Mouse (Mus musculus) erythroid progenitor cell, adult 5-6 weeks (primary cell): ENCODE measurements at regions not wholly inside any gene's neighbourhood (a gene's known extent, or its start where the extent isn't known, plus 50 kb on each side); places are given as distances from the start of the nearest gene placed in this dataset.

Experiments used
- ATAC-seq: replicated peaks from 2 replicates; pipeline ENCODE4 v1.8.0; 2016; ENCODE audit warnings: moderate number of reproducible peaks, mild to moderate bottlenecking, moderate TSS enrichment, inconsistent platforms; ENCODE audit not compliant: poor library complexity, low FRiP score, severe bottlenecking

DNA sequence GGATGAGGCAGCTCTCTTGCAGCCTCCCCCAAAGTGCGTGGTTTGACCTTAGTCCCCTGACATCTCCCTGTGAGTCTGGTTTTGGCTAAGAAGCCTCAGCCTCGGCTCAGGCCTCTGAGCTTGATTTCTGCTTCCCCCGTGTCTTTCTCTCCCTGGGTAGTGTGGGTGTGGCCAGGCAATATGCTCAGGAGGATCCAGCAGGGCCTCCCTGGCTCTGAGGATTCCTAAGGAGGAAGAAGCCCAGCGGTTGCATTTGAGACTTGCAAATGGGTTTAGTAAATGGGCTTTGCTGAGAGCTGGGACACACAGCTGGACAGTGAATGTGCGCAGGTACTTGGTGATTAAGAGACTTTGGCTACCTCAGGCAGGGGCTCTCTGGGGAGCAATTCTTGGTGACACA is 238.0 kb upstream of the 4931429L15Rik start:
- ATAC-seq: no peak

DNA sequence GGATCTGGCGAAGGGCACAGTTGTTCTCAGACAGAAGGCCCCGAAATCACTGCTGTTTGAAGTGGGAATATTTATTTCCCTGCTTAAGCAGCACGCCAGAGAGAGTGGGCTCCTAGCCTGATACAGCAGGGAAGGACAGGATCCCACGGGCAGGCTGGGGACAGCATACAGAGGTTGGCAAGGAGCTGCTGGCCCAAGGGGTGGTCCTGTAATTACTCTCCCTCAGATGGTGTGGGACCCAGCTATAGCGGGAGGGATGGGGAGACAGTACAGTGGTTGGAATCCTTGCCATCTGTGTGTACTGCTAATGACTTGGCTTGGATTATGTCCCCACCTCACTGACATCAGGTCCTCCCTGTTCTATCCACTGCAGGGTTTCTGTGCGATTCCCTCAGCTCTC is 235.4 kb upstream of the 4931429L15Rik start:
- ATAC-seq: no peak

DNA sequence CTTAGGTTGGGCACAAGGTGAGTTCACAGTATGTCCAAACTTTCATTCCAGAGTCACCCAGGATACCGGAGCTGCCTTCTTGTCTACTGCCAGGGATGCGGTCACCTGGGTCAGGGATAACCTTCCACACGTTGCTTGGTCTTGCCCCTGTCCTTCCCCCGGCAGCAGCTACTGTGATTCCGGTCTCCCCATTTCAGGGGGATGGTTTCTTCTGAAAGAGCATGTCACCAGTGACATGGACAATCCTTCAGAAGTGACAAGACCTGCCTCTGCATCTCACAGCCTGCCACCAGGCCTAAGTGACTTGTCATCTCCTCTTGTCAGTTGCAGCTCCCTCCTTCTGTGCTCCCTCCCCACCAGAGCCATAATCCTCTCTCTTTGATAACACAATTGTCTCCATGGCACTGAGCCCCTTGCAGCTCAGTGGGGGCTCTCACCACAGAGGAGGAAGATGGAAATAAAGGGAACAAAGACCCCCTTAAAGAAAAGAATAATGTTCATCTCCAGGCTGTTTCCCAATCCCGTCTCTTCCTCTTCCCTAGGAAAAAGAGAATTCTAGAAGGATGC is 234.9 kb upstream of the 4931429L15Rik start:
- no peak for ATAC-seq

DNA sequence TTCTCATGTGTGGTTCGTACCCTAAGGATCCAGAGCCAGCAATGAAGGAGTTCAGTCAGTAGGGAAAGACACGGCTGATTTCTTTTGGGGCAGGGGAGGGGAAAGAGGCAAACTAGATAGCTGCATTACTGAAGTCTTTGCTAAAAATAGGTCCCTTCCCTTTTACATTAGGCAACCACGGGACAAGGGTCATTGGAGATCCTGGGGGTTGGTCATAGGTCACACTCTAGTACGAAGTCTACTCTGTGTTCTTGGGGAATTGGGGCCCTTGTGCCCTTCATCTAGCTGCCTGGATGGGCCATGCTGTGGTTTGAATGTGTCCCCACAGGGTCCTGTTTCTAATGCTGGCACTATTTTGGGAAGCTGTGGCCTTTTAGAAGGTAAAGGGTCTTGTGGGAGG is 229.6 kb upstream of the 4931429L15Rik start:
- no peak for ATAC-seq

DNA sequence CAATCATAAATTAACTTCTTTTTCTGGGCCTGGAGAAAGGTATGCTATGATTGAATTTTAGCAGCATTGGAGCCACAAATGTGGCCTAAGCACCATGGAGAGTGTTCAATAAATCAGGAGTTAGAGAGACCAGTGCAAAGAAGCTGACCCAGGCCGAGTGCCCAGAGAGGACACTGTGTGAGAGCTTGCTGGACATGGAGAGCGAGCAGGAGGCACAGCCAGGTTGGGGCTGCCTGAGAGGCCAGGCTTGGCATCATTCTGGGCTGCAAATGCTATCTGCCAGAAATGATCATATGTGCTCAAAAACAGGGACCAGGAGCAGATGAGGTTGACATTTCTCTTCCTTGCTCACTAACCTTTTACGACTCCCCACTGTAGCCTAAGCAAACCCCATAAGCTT is 224.5 kb upstream of the 4931429L15Rik start:
- ATAC-seq: no peak

DNA sequence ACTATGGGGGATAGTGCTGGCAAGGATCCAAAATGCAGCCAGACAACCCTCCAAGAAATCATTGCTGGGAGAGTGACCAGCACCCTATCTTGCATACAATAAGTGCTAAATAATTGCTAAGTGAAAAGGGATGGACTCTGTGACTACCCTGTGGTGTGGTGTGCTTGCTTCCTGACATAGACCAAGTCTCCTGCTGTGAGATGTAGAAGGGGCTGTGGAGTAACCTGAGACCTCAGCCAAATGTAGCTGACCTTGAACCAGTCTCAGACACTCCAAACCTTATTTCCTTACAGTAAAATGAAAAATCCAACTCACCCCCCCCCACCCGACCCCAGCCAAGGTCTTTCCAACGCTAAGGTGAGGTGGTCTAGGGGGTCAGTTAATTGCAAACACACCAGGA is 221.2 kb upstream of the 4931429L15Rik start:
- ATAC-seq: no peak

DNA sequence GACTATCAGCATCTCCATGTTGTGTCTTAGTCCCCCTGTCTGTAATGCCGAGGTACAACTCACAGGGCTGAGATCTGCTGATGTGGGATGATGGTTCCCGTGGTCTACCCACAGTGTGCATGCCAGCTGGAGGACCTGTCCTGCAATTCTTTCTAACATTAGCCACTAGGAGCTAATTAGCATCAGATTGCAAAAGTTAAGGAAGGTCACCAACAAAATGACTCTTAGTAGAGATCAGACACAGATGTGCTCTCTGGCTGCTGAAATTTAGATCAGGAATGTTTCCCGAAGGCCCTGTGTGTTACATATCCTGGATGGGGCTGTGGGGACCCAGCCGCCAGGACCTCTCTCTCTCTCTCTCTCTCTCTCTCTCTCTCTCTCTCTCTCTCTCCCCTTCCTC is 218.8 kb upstream of the 4931429L15Rik start:
- no peak for ATAC-seq

DNA sequence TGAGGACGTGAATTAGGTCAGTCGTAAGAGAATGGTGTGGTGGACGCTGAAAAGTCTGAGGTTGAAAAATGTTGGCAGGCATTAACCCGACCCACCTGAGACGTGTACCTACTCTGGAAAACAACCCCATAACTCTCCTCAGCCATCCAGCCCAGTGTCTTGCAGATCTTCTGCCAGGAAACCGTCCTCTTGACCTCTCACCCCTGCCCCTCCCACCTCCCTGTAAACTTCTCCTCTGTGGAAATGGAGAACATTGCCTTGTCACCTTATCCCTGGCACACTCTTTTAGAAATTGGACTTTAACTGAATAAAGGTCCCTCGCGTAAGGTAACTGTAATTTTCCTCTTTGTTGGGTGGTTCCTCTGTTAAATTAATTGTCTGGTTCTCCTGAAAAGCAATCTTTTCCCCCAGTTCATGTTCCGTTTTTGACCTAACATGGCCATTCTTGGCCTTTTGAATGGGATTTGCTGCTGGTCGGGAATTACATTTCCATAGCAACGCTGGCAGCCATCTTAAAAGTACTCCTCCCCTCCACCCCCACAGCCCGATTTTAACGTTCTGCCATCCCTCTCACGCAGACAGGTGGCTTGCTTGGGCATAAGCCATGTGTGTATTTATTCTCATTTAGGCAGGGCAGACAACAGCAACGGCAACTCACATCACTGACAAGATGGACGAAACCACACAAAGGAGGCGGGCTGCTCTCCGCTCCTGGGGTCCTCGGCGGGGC is 196.8 kb upstream of the 4931429L15Rik start:
- no peak for ATAC-seq

DNA sequence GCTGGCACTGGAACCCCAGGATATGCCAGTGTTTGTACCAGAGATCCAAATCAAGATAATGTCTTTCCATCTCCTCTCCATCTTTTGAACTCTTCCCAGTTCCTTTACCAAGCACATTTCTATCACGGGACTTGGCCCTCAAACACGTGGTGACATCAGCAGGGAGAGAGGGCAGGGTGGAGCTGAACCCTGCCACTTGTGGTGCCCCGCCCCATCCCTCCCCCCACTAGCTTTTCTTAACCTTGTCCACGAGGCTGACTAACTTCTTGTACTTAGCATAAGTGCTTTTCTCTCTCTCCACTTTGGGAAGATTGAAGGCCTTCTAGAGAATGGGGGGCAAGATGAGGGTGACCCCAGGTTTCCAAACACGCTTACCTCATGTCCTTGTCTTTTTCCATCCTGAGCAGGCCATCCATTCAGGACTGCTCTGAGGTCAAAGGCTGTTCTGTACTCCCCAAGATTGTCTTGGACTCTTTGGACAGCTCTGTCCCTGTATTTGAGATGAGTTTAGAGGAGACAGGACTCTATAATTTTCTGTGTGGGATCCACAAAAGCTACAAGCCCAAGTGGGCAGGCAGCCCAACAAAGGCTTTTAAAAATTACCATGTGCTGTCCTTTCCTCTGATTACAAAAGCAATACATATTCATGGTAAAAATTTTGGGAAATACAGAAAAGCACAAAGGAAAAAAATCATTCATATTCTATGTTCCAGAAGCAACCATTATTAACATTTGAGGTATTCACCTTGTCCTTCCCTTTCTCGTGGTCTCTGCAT is 192.7 kb upstream of the 4931429L15Rik start:
- no peak for ATAC-seq

DNA sequence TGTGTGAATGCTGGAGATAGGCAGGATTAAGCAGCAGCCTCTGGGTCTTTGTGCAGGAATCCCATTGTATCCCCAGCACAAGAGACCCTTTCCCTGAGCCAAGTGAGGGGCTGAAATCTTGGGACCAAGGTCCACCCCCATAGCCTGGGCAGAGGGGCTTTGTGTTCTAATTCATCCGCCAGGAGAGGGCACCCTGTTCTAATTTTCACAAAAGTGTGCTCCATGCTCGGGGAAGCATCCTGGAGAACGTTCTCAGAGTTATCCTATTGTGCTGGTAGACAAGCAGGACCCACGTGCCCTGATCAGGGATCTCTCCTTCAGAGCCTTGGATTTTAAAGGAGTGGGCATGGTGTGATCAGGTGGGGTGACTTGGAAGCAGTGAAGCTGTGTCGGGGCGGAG is 191.5 kb upstream of the 4931429L15Rik start:
- ATAC-seq: no peak

DNA sequence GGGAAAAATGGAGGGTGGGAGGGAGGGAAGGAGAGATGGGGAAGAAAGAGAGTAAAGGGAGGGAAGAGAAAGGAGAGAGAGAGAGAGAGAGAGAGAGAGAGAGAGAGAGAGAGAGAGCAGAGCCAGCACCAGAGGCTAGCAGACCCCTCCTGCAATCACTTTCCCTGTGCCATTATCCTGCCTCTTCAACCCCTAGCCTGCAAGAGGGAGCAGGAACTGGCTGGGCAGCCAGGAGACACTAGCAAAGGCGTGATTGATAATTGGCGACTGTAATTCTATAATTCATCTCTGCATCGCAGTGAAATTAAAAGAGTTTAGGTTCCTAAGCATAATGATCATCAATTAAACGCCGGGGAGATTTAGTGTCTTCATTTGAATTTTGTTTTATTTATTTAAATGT is 190.1 kb upstream of the 4931429L15Rik start:
- no peak for ATAC-seq

DNA sequence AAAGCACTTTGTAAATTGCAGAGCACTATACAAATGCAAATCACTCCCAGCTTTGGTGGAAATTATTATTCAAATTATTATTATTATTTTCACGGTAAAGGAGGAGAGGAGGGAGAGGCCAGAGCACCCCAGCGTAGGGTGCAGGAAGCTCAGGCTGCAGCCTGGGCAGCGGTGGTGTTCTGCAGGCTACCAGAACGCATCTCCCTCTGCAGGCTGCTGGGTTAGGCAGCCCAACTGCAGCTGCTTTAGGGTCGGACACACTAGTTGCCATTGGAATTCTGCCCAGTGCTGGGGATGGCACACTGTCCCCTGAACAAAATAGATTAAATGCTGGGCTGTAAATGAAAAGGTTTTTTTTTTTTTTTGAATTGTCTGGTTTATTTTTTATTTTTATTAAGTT is 189.7 kb upstream of the 4931429L15Rik start:
- ATAC-seq: no peak

DNA sequence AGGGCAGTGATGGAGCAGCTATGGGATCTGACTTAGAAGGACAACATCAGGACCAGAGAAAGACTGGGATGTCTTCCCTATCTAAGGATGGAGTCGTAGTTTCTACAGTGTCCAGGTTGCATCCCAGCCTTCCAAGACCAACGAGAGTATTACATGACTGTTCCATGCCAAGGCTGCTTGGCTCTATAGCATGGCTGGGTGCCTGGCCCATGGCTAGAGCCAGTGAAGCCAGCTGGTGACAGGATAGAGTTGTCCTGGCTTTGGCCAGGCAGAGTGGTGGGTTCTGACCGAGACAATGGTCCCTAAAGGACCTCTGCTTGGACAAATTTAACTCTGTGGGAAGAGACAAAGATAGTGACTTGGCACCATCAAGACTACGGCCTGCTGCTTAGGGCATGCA is 187.2 kb upstream of the 4931429L15Rik start:
- ATAC-seq: no peak

DNA sequence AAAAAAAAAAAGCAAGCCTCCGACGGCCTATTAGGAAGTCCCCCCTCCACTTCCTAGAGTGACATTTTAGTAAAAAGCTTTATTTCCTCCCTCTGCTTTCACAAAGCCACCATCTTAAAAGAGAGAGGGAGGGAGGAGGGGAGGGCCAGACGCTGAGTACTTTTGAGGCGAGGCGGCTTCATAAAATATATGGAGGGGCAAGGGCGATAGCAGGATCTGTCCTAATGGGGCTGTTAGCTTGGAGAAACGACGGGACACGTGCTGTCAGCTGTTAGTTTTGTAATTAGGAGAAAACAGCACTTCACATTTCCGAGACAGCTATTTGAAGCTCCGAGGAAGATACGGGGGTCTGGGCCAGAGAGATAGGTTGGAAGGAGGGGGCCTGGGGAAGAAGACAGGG is 184.8 kb upstream of the 4931429L15Rik start:
- ATAC-seq: no peak

DNA sequence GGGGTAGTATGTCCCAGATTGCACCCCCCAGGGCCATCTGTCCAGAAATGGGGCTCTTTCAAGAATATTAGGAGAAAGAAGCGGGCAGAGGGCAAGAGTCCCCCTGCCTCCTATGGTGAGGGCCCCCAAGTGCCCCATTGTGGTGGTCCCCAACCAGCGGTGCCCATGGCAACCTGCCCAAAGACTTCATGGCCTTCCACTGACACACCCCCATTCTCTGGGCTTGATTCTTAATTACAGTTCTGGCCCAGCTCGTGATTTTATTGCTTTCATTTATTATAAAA is 184.3 kb upstream of the 4931429L15Rik start:
- no peak for ATAC-seq

DNA sequence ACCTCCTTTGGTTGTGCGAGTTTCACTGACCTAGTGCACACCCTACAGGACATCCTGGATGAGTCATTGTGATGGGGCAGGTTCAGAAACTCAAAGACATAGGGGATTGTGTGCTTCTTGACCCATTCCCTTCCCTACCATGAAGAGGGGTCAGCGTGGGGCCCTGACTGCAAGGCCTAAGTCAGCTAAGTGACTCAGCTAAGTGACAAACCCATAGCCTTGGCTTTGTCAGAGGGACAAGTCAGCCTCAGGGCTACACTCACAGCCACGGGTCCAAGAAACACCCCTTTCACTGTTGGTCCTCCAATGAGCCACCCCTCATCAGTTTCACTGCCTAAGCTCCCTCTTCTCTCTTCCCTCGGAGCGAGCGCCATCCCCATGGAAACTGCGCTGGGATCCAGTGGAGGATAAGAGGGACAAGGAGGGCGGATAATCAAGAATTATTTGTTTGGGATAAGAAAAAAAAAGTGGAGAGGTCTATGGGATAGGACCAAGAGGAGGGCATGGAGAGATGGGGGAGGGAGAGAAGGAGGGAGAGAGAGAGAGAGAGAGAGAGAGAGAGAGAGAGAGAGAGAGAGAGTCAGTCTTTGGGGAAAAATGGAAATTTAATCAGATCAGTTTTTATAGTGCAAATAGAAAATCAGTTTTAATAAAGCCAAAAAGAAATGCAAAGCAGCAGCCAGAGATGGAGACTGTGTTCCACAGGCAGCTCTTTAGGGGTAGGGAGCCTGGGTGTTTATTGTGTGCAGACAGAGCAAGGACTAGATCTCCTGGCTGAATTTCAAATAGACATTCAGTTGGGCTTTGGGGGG is 183.7 kb upstream of the 4931429L15Rik start:
- ATAC-seq: no peak

DNA sequence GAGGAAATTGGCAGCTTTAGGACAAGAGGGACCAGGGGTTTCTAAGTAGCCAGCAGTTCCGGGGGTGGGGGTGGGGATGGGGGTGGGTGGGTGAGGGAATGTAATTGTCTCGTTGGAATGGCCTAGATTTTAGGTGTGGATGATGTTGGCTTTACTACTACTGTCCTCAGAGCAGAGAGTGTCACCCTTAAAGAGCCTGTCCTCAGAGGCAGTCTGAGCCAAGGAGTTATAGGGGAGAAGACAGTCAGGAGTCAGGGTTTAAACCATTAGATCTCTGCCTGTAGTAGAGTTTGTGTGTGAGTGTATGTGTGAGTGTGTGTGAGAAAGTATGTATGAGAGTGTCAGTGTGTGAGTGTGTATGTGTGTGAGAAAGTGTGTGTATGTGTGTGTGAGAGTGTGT is 179.6 kb upstream of the 4931429L15Rik start:
- no peak for ATAC-seq

DNA sequence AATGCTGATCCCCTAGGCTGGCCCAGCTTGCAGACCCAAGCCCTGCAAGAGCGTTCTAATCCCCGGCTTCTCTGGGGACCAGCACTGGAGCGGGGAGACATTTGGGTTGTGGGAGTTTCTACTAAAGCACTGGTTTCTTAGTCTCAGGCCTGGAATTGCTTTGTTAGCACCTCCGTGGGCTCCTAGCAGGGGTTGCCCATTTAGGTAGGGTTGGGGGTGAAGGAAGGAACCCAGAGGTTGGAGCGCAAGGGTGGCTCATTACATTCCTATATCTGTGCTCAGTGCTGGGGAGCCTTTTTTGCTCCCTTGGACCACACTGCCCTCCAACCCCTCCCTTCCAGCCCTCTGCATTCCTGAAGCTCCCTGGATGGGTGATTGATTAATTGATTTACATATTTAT is 179.1 kb upstream of the 4931429L15Rik start:
- no peak for ATAC-seq

DNA sequence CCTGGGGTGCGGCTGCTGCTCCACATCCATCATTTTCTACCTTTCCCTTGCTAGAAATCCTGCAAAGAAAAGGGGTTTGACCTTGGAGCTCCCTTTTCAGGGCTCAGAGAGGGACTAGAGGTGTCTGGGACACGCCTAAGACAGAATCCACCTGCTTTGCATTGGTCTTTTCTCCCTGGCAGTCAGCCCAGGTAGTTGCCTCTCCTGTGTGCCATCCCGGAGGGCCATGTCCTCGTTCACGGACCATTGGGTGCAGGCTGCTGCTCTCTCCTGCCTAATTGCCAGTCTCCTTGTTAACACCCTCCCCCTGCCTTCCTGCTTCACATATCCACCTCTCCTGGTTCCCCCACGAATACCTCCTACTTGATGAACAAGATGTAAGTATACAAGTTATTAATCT is 175.5 kb upstream of the 4931429L15Rik start:
- ATAC-seq: no peak

DNA sequence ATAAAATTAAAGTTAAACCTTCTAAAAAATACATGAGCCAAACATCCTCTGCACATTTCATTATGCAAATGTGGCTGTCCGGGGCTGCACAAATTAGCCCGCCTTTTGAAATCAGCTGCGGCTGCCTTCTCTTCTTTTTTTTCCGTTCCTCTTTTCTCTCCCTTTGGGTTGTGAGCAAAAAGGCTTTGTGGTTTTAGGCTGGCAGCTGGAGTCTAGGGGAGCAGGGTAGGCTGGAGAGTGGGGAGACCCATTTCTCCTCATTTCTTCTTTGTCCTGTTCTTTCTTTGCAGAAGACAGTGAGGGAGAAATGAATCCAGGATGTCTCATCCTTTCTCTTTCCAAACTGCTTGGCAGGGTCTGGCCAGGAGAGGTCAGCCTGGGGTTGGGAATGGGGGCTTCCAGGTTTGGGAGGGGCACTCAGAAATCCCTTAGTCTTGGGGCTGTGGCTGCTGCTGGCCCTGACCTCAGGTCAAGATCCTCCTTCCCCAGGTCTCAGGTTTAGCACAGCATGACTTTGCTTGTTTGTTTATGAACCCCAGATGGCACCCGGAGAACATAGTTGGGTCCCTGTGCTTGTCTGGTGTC is 163.2 kb upstream of the 4931429L15Rik start:
- no peak for ATAC-seq
